Mouse (Mus musculus) heart, adult 9 months (tissue): ENCODE data around the gene Esr2.
"Not testable (repeated sequence)": the region's sequence is repeated elsewhere in the genome, so short reads cannot be mapped to it uniquely, and the experiment has no call there.

Experiments
- DNase-seq, 2 experiments: peaks; one replicate each; pipeline ENCODE4 v3.0.0; 2022; ENCODE audit warnings: low spot score in 2 of 2

Esr2 gene

GRCm38 (mm10) chr12:76177000-76177863, at the start of gene Esr2:
Gene Esr2 (minus strand): TSS chr12:76177259.
- DNase-seq, result peak in 1 of 2 experiments; percentile 12

GRCm38 (mm10) chr12:76222104-76222503, 45.0 kb upstream of the Esr2 start:
- not testable (repeated sequence) for DNase-seq

GRCm38 (mm10) chr12:76216716-76217115, 39.7 kb upstream of the Esr2 start:
- DNase-seq, result no peak

- DNase-seq, result no peak
These were observed 38.1 kb upstream of the Esr2 start for GRCm38 (mm10) chr12:76215121-76215520.

GRCm38 (mm10) chr12:76209429-76209974, 32.4 kb upstream of the Esr2 start:
- no peak for DNase-seq

- no peak for DNase-seq
These were observed 23.3 kb upstream of the Esr2 start for GRCm38 (mm10) chr12:76200326-76200725.

GRCm38 (mm10) chr12:76197071-76197470, 20.0 kb upstream of the Esr2 start:
- DNase-seq, result no peak

GRCm38 (mm10) chr12:76196709-76197054, 19.6 kb upstream of the Esr2 start:
- peak; percentile 39 to 67 for DNase-seq

GRCm38 (mm10) chr12:76195912-76196708, 19.1 kb upstream of the Esr2 start:
- peak; percentile 56 to 68 for DNase-seq

- DNase-seq, result peak in 1 of 2 experiments; percentile 27
These were observed 17.5 kb upstream of the Esr2 start for GRCm38 (mm10) chr12:76194526-76194925.

GRCm38 (mm10) chr12:76190940-76191339, 13.9 kb upstream of the Esr2 start:
- DNase-seq, result peak; percentile 28 to 31

- DNase-seq, result no peak
These were observed 10.8 kb upstream of the Esr2 start for GRCm38 (mm10) chr12:76187849-76188248.

GRCm38 (mm10) chr12:76186473-76186872, 9.4 kb upstream of the Esr2 start:
- DNase-seq, result no peak

- DNase-seq, result no peak
These were observed 8.2 kb upstream of the Esr2 start for GRCm38 (mm10) chr12:76185167-76185816.

- DNase-seq, result no peak
These were observed 7.2 kb upstream of the Esr2 start for GRCm38 (mm10) chr12:76184271-76184670.

GRCm38 (mm10) chr12:76182831-76183230, 5.8 kb upstream of the Esr2 start:
- DNase-seq, result no peak

GRCm38 (mm10) chr12:76181471-76181870, 4.4 kb upstream of the Esr2 start:
- no peak for DNase-seq

GRCm38 (mm10) chr12:76180442-76180841, 3.4 kb upstream of the Esr2 start:
- no peak for DNase-seq

- no peak for DNase-seq
These were observed 2.5 kb upstream of the Esr2 start for GRCm38 (mm10) chr12:76179527-76179926.

GRCm38 (mm10) chr12:76179051-76179450, 2.0 kb upstream of the Esr2 start:
- DNase-seq, result no peak

- DNase-seq, result no peak
These were observed 932 bp upstream of the Esr2 start for GRCm38 (mm10) chr12:76177864-76178518.
